Mouse (Mus musculus) urinary bladder, postnatal 36 days (tissue): ENCODE results near the gene Msrb2.

Experiments used
- DNase-seq, 2 experiments: peaks; one replicate each; pipeline ENCODE4 v3.0.0; 2022; ENCODE audit warnings: low spot score in 2 of 2, mixed read lengths in 1 of 2

The Msrb2 gene

DNA sequence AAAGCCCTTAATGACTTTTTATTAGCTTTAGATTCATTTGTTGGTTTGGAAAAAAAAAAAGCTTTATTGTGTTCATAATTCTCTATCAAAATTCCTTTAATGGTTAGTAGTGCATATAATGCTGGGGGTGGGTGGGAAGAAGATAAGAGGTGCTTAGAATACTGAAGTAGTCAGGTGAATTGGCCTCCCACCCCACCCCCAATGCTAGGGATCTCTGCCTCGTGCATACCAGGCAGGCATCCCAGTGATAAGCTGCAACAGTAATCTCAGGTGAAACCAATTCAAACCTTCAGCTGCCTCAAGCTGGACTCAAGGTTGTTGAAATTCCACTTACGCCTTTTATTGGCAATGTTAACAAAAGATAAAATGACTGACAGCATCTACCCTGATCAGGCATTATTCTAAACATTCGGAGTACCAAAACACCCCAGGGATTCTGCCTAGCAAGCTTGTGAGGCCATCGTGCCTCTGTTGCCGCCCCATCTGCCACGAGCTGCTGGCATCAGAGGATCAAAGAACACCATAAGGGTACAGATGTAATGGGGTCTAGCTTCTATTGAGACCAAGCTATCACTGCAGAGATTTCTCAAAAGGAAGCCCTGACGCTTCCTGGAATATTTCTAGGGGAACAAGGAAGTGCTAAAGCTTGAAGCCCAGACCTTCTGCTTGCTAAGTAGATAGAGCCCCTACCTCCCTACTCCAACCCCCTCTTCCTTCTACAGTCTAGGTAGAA lies 19.3 kb downstream of the Msrb2 start:
- DNase-seq: no peak

DNA sequence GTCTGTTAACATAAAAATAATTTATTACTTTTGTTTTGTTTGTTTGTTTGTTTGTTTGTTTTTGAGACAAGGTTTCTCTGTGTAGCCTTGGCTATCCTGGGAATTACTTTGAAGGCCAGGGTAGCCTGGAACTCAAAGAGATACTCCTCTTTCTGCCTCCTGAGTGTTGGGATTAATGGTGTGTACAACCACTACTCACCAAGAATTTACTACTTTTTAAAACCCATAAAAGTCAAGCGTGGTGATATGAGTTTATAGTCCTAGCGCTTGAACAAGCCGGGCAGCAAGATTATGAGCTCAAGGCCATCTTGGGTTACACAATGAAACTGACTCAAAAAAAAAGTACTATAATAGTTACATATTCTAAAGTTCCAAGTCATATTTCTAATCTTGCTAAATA lies 20.4 kb downstream of the Msrb2 start:
- DNase-seq: no peak

DNA sequence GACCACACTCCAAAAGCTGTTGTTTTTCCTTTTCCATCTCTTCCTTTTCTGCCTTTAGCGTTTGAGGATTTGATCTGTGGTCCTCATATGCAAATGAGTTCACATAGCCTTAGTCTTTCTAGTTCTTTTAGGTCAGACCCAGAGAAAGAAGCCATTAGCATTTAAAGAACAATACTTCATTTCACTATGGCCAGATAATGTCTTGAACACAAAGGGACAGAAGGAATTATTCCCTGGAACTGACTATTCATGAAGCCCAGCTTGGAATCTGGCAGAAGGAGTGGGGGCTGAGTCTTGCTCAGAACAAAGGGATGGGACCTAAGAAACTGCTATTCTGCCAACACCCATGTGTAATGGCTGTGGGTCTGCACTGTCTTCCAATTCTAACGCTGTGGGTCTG lies 21.6 kb downstream of the Msrb2 start:
- DNase-seq: no peak

DNA sequence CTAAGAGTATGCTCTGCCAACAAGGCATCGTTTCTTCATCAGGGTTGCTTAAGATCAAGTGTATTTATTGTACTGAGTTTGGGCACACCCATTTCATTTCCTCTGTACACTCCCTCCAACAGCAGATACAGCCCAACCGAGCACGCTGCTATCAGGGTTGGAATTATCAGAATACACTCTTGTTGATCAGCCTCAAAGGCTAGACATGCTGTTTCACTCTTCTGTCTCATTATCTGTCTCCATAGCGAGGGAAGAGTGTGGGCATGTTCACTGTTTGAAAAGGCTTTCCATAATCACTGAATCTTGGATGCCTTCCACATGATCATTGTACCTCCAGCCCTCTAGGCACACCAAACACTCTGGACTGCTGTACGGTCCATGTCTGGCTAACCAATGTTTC lies 34.2 kb downstream of the Msrb2 start:
- no peak for DNase-seq

DNA sequence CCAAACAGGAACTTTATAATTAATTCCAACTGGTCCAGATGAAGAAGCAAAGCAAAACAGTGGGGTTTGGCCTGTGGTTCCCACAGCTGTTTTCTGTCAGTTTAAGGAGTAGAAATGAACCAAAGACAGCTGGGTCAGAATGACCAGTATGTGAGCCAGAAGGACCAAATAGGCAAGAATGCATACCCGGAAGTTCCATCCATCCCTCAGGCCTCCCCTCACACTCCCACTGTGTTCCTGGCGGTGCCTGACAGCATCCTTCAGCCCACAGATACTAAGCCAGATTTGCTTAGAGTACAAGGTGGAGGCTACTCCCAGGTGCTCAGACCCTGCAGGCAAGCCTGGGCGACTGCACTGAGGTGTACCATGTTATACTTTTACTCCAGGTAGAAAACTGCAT lies 35.3 kb downstream of the Msrb2 start:
- peak in 1 of 2 experiments; percentile 9 for DNase-seq

DNA sequence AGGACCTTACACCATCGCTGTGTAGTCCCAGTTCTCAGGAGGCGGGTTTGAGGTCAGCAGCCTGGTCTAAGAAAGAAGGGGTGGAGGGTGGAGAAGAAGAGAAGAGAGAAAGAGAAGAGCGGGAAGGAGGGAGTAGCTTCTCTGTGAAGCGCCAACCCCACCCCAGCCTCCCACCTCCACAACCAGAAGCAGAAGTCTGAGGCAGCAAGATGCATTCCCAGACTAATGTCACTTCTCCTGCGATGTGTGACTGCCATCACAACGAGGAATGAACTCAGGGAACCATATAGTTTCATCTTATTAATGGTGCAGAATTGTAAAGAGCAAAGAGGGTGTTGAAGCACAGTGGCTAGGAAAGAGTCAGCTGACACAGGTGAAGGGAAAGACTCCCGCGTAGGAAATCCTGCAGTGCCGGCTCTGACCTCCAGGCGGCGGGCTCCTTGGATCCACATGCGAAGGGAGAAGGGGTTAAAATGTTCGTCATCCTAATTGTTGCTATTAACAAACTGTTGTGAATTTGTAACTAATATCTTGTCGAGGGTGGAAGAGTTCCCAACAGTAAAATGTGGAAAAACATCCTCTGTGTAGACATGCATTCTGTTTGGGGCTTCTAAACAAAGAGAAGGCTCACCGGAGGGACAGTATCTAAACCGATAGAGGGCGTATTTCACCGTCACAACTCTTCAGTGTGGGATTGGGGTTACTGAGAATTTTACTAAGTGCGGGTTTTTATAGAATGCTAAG lies 43.2 kb downstream of the Msrb2 start:
- DNase-seq: peak; percentile 27 to 43

DNA sequence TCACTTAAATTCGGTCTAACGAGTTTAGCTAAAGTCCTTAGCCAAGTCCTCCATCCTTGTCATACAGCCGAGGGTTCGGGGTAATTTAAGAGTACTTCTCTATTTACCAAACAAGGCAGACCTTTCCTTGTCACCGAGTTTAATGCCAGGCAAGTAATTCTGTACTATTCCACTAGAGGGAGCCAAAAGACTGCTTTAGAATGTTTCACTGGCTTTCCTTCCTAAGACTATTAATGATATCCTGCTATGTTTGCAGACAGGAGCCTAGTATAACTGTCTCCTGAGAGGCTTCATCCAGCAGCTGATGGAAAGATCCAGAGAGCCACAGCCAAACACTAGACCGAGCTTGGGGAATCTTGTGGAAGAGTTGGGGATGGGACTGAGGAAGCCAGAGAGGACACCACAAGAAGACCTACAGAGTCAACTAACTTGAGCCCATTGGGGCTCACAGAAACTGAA lies 43.9 kb downstream of the Msrb2 start:
- peak in 1 of 2 experiments; percentile 26 for DNase-seq

DNA sequence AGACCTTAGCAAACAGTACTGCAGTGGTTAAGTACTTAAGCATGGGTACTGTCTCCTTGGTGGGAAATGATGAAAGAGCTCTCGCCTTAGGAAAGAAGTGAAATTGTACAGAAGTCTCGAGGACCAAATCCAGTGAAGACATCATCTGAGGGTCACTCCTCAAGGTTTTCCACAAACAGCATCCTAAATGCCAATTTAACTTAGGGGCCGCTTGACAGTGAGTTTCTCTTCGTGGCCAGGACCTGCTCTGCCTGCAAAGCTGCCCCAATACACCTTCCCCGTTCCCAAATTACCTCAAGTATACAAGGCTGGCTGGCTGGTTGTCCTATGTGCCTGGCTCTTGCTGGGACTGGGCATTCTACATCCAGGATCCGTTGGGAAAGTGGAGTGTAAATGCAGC lies 44.8 kb downstream of the Msrb2 start:
- DNase-seq: no peak

DNA sequence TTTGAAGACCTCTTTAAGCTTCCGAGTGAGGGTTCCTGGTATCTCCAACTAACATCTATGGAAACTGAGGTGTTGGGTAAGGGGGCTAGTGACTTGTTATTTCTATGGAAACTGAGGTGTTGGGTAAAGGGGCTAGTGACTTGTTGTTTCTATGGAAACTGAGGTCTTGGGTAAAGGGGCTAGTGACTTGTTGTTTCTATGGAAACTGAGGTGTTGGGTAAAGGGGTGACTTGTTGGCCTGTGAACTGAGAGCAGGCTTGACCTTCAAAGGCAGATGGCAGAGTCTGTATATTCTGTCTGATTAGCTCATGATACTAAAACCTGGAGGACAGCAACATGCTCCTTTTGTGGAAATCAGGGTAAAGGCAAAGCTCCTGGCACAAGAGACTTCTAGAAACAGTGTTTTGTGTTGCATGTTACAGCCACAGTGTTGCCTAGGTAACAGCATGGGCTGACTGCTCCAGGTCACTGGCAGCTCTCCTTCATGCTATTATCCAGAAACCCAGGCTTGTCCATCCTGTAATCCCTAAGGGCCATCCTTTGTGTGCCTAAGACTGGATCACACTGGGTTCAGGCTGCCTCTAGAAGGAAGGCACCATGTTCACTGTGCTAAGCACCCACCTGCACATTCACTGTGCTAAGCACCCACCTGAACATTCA lies 48.6 kb downstream of the Msrb2 start:
- no peak for DNase-seq

DNA sequence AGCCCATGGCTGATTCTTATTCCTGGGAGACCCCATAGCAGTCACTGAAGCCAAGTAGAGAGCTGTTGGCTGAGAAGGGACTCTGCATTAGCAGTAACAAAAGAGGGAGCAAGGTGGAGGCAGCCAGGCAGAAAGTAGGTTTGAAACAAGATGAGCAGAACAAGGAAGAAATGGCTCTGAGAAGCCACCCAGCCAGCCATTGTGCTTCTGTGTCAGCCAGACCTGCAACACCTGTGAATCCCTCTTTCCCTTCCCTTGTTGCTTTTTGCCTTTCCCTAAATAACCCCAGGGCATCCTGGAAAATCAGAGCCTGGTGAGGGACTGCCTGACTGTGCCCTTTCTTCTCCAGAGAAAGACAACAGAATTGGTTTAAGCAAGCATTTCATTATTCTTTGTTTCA lies 51.0 kb downstream of the Msrb2 start:
- no peak for DNase-seq

DNA sequence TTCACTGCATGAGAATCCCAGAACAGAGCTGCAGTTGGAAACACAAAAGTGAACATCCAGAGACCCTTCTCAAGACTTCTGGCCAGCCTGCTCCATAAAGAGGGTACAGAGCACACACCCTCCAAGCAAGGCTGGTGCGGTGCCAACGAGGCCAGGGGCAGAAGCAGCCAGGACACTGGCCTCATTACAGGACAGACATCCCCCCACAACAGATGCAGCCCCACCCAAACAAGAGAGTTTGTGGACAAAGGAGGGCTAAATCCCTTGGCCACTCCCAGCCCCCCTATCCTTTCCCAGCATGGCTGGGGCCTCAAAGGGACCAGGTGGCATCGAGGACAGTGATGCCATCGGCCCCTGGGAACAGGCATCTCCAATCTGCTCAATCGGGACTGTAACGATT lies 51.8 kb downstream of the Msrb2 start:
- DNase-seq: no peak

DNA sequence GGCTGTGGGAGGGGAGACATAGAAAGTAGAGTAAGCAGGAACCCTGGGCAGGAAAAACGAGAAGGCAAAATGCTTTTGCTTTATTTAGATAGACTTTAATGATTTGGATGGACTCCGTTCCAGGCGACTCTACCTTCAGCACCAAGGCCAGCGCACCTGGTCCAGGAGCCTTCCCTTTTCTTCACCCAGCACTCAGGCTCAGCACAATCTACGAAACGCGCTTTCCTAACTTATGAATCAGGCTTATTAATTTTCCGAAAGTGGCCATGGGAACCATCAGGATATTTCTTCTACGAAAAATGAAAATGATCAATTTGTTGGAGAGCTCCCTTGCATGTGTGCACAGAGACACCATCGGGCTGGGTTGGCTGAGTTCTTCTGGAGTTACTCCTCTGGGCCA lies 57.8 kb downstream of the Msrb2 start:
- peak; percentile 24 to 27 for DNase-seq

DNA sequence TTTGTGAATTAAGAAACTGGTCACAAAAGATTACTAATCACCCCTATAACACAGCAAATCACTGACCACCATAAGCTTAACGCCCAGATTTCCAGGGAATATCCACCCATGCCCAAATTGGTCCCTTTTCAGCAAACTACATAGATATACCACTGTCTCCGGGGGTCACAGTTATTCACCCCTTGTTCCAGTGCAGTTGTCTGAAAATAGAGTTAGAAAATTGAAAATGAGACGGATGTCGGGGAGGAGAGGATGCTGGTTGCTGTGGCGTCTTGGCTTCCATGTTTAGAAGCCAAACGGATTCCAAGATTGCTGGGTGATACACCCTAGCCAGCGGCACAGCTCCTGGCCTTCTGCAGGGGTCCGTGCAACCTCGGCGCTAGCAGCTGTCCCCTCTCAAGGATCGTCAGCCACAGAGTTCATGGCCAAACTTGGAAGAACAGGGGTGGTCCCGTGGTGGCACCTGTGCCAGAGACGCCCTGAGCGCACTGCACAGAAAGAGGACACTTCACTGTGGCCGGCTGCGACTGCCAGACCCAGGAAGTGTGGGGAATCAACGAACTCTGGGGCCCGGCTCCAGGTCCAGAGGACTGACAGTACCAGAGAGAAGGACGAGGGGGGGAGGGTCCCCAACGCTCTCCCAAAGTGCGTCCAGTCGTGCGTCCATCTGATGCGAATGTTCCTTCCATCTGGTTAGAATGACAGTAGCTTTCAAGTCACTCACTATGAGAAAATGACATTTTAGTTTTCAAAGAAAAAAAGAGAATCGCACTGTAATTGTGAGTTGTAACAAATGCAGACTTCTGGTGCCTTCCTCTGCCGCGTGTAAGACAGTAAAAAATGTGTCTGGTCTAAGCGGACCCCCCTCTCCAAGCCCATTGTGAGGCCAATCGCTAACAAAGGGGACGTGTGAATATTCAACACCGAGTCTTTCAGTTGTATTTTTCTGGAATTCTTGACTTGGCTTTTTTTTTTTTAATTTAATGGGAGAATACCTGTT lies 58.8 kb downstream of the Msrb2 start:
- no peak for DNase-seq

DNA sequence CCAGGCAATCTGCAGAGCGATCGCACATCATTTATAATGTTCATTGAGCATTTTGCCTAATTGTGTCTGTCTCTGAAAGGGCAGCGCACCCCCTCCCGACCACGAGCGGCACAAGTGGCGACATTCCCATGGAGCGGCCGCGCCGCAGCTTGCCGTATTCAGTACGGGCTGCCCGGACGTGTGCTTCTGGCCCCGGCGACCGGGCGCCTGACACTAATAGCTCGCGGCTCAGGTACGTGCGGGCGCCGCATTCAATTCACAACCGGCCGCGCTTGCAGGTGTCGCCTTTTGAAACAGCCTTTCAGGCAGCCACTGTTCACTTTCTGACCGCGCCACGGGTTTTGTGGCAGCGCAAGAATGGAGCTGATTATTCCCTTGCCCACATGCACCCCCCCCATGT lies 59.5 kb downstream of the Msrb2 start:
- DNase-seq: no peak

DNA sequence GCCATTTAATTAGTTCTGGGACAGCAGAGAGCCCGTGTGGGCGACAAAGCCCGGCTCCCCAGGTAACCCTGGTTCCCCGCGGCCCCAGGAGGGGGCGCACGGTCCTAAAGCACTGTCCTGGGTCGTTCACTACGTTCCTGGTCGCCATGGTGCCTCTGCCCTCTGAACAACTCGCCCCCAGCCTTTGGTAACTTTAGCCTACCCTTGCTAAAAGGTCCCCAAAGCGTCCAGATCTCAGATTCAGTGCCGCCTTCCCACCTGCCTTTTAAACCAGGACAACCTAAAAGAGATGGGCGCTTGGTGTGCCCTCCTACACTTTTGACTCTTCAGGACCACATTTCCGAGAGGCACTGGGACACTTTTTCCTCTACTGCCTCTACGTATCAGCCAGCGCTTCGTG lies 59.9 kb downstream of the Msrb2 start:
- no peak for DNase-seq

DNA sequence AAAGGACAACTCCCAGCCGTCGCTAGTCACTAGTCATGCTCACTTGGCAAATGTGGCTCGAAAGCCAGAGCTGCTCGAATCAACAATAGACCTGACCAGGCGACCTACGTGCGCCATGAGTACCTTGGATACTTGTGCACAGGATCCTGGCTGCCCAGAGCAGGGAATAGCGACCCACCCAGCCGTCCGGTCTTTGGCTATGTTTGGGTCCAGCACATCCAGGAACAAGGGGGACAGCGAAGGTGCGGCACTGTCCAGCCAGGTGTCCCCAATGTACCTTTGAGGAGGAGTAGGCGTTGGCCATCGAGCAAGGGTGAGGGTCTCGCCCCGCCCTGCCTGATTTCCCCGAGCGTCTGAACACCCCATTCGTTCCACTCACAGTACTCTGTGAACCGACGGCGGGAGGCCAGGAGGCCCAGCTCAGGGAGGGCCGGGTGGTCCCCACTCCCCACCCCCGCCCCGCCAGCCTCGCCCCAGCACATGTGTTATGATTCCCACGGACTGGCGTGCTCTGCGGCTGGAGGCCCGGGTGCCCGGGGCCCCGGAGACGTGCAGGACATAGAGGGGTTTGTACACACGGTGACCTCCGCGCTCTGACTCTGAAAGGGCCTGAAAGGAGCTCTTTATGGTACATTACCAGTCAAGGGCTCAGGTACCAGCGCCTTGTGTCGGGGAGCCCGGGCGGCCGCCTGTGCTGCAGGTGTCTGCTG lies 60.5 kb downstream of the Msrb2 start:
- DNase-seq: no peak

DNA sequence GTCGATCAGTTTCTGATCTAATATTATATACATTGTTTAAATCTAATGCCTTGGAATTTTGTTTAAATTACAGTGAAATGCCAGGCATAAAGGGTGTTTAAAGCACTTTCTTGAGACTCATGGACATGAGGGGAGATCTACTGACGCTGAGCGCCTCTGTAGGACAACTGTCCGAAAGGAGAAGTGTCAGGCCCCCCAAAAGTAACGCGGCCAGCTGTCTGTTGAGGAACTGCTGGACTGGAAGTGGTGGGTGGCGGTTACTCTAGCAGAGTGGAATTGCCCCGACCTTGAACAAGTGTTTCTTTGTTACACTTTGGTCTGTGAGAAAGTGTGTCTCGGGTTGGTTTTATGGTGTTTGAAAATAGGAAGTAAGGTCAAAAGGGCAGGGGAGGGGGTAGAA lies 73.1 kb downstream of the Msrb2 start:
- DNase-seq: no peak
